Mouse (Mus musculus) midbrain, embryonic 11.5 days (tissue): ENCODE data around the gene Pip4k2a. TPM values are rescaled to one million over a fixed set of nuclear protein-coding genes. Genes with fewer than 3 reads are reported as not detected.

ENCODE experiments used
- ATAC-seq: fragments of 200-750 bp; cut with Nextera tagmentation; 2 replicates; pipeline ENCODE4 v1.8.0; 2017; ENCODE audit warnings: moderate TSS enrichment, moderate library complexity; ENCODE audit not compliant: low FRiP score
- DNase-seq: peaks from one replicate; pipeline ENCODE4 v3.0.0; 2015; ENCODE audit warnings: low spot score; ENCODE audit errors: missing footprints
- H3K27ac ChIP-seq: fragments of 300-500 bp; sonication (generic); 2 replicates; pipeline ENCODE4 v1.5.1; 2014; ENCODE audit warnings: low read depth, low read length
- H3K27me3 ChIP-seq: fragments of 300-500 bp; sonication (generic); 2 replicates; pipeline ENCODE4 v1.6.1; 2014; ENCODE audit warnings: mild to moderate bottlenecking, low read length, moderate library complexity, mixed read lengths; ENCODE audit not compliant: control insufficient read depth, insufficient read depth
- H3K36me3 ChIP-seq: fragments of 300-500 bp; sonication (generic); 2 replicates; pipeline ENCODE4 v1.6.1; 2014; ENCODE audit warnings: mild to moderate bottlenecking, low read length, moderate library complexity, mixed read lengths; ENCODE audit not compliant: control insufficient read depth, insufficient read depth
- H3K4me1 ChIP-seq: fragments of 300-500 bp; sonication (generic); 2 replicates; pipeline ENCODE4 v1.6.1; 2014; ENCODE audit warnings: low read length; ENCODE audit not compliant: control insufficient read depth, insufficient read depth
- H3K4me2 ChIP-seq: fragments of 300-500 bp; sonication (generic); 2 replicates; pipeline ENCODE4 v1.6.1; 2014; ENCODE audit warnings: mild to moderate bottlenecking, moderate library complexity
- H3K4me3 ChIP-seq: fragments of 300-500 bp; sonication (generic); 2 replicates; pipeline ENCODE4 v1.5.1; 2014; ENCODE audit warnings: low read depth, low read length
- H3K9ac ChIP-seq: fragments of 300-500 bp; sonication (generic); 2 replicates; pipeline ENCODE4 v1.6.1; 2014; ENCODE audit warnings: low read length
- H3K9me3 ChIP-seq: fragments of 300-500 bp; sonication (generic); 2 replicates; pipeline ENCODE4 v1.6.1; 2016; ENCODE audit warnings: low read length; ENCODE audit not compliant: control insufficient read depth
- WGBS: fragments of 180-500 bp; shearing (Covaris S2); extraction: QIAGEN DNeasy Blood & Tissue Kit; methylation state at CpG from one replicate; pipeline ENCODE4 v1.1.7; 2014; 5-methylcytosine and 5-hydroxymethylcytosine counted together
- polyA plus RNA-seq: library from polyadenylated mRNA; unstranded; fragments of >200 nt; fragmentation: Nextera tagmentation; extraction: Ambion mirVana; gene quantifications from 2 replicates; pipeline ENCODE4 v1.2.1, GENCODE M21; 2014

Gene Pip4k2a
- polyA plus RNA-seq, 1 experiment from 2014 or later, result 9.7 TPM

GRCm38 (mm10) chr2:18861607-18862158 lies 136.2 kb downstream of the Pip4k2a start:
- Histone ChIP-seq H3K4me1 (peaks cover 5% of the 10 kb centered on the region), H3K36me3 (no peaks in the 10 kb centered on the region), H3K9ac (no peak overlapping the region), H3K4me2 (no peak overlapping the region), H3K9me3 (no peaks in the 10 kb centered on the region), H3K4me3 (no peak overlapping the region), H3K27me3 (no peaks in the 10 kb centered on the region), H3K27ac (no peak overlapping the region)
- DNase-seq (peak; percentile 78), ATAC-seq (no peak)
- WGBS, result 88% methylated on average over 5 of the region's 5 CpGs

DNA sequence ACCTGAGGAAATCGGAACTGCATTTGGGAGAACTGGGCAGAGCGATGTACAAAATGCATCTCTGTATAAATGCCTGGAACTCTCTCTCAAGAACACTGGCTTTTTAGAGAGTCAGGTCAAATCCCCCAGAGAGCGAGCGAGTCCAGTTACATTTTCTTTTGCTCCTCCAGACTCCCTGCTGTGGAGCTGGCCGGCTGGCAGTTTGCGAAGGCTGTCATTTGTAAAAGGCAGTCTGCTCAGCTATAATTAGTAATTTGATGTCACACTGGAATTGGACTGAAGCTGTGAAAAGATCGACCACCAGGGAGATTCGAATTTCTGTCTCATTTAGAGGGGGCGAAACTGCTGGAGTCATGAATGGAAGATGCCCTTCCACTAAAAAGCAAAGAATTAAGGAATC lies 137.2 kb downstream of the Pip4k2a start:
- 21% methylated on average over 9 of the region's 9 CpGs for WGBS
- no peak overlapping the region for H3K4me2 ChIP-seq
- H3K4me1 ChIP-seq, result peaks cover 8% of the 10 kb centered on the region
- ATAC-seq, result no peak
- H3K9me3 ChIP-seq, result no peaks in the 10 kb centered on the region
- no peak overlapping the region for H3K4me3 ChIP-seq
- no peaks in the 10 kb centered on the region for H3K27me3 ChIP-seq
- H3K36me3 ChIP-seq, result no peaks in the 10 kb centered on the region
- H3K27ac ChIP-seq, result no peak overlapping the region
- peak; percentile 80 for DNase-seq
- no peak overlapping the region for H3K9ac ChIP-seq

- ATAC-seq, result no peak
- WGBS, result 89% methylated on average over 3 of the region's 3 CpGs
- H3K4me3 ChIP-seq, result no peak overlapping the region
- H3K9me3 ChIP-seq, result no peaks in the 10 kb centered on the region
- no peak overlapping the region for H3K9ac ChIP-seq
- DNase-seq, result no peak
- no peak overlapping the region for H3K27ac ChIP-seq
- H3K4me1 ChIP-seq, result peaks cover 8% of the 10 kb centered on the region
- no peaks in the 10 kb centered on the region for H3K36me3 ChIP-seq
- no peaks in the 10 kb centered on the region for H3K27me3 ChIP-seq
- H3K4me2 ChIP-seq, result no peak overlapping the region
Measured at GRCm38 (mm10) chr2:18857952-18858351, 140.0 kb downstream of the Pip4k2a start.

DNA sequence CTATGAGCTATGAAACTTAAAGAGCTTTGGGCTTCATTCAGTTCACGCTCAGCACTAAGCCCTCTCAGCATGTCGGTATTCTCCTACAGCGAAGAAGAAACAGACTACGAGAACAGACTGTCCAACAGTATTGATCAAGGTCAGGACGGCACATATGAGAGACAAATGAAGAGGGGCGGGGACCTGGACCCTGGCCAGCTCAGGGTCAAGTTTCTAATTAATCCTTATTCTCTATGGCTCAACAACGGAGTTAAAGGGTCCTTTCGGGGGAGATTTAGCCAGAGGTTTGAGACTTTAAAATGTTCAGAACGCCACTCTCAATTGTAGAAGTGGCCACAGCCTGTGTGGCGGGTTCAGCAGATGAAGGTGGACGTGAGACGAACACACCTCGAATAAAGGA lies 141.5 kb downstream of the Pip4k2a start:
- DNase-seq (peak; percentile 91), ATAC-seq (peak; percentile 46; the same call in 1 of the 2 replicates)
- H3K27ac ChIP-seq, result no peak overlapping the region
- no peaks in the 10 kb centered on the region for H3K9me3 ChIP-seq
- 25% methylated on average over 13 of the region's 13 CpGs for WGBS
- H3K36me3 ChIP-seq, result no peaks in the 10 kb centered on the region
- no peak overlapping the region for H3K4me3 ChIP-seq
- no peak overlapping the region for H3K9ac ChIP-seq
- H3K4me2 ChIP-seq, result no peak overlapping the region
- peaks cover 8% of the 10 kb centered on the region for H3K4me1 ChIP-seq
- H3K27me3 ChIP-seq, result no peaks in the 10 kb centered on the region

GRCm38 (mm10) chr2:18855246-18855645 lies 142.7 kb downstream of the Pip4k2a start:
- Histone ChIP-seq H3K4me1 (peaks cover 3% of the 10 kb centered on the region), H3K9ac (no peak overlapping the region), H3K4me3 (no peak overlapping the region), H3K4me2 (no peak overlapping the region), H3K27me3 (no peaks in the 10 kb centered on the region), H3K27ac (no peak overlapping the region), H3K36me3 (no peaks in the 10 kb centered on the region), H3K9me3 (no peaks in the 10 kb centered on the region)
- peak; percentile 80 for DNase-seq
- 75% methylated on average over 8 of the region's 8 CpGs for WGBS
- no peak for ATAC-seq

- ATAC-seq, result no peak
- no peak overlapping the region for H3K9ac ChIP-seq
Measured at GRCm38 (mm10) chr2:18853345-18853744, 144.6 kb downstream of the Pip4k2a start.

GRCm38 (mm10) chr2:18850657-18851056 lies 147.3 kb downstream of the Pip4k2a start:
- Histone ChIP-seq H3K27me3 (no peaks in the 10 kb centered on the region), H3K4me1 (no peaks in the 10 kb centered on the region), H3K4me2 (no peak overlapping the region), H3K27ac (no peak overlapping the region), H3K36me3 (no peaks in the 10 kb centered on the region), H3K4me3 (no peak overlapping the region), H3K9ac (no peak overlapping the region), H3K9me3 (no peaks in the 10 kb centered on the region)
- ATAC-seq (no peak), DNase-seq (peak; percentile 78)
- 62% methylated on average over 8 of the region's 8 CpGs for WGBS

More at GRCm38 (mm10) chr2:18853345-18853744, 144.6 kb downstream of the Pip4k2a start:
- Histone ChIP-seq H3K27ac (no peak overlapping the region), H3K36me3 (no peaks in the 10 kb centered on the region), H3K4me2 (no peak overlapping the region), H3K27me3 (no peaks in the 10 kb centered on the region), H3K9me3 (no peaks in the 10 kb centered on the region), H3K4me1 (peaks cover 3% of the 10 kb centered on the region), H3K4me3 (no peak overlapping the region)
- DNase-seq, result peak; percentile 62
- WGBS, result 94% methylated on average over 5 of the region's 5 CpGs

DNA sequence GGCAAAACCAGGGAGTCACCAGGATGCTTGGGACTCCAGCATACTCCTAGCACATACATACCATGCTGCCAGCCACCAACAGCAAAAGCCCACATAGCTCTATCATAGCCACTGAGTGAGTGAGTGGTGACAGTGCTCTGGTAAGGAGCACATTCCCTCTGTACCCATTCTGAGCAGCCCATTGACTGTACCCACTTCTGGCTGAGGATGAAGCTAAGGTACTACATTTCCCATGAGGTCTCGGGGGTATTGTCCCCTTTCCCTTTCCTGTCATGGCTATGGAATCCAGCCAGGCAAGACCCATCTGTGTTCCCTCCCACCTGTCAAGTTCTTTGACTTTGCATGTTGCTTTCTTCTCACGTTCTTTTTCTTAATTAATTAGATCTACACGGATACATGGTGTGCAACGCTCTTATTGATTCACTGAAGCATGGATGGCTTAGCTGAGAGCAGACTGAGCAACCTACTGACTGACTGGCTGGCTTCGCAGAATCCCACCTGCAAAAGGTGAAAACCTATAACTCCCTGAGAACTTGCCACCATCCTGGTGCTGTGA lies 149.8 kb downstream of the Pip4k2a start:
- 82% methylated on average over 5 of the region's 5 CpGs for WGBS
- DNase-seq, result peak; percentile 28
- no peaks in the 10 kb centered on the region for H3K27me3 ChIP-seq
- H3K36me3 ChIP-seq, result no peaks in the 10 kb centered on the region
- H3K9ac ChIP-seq, result no peak overlapping the region
- no peak overlapping the region for H3K4me2 ChIP-seq
- H3K4me1 ChIP-seq, result no peaks in the 10 kb centered on the region
- H3K27ac ChIP-seq, result no peak overlapping the region
- H3K4me3 ChIP-seq, result no peak overlapping the region
- H3K9me3 ChIP-seq, result no peaks in the 10 kb centered on the region
- no peak for ATAC-seq

DNA sequence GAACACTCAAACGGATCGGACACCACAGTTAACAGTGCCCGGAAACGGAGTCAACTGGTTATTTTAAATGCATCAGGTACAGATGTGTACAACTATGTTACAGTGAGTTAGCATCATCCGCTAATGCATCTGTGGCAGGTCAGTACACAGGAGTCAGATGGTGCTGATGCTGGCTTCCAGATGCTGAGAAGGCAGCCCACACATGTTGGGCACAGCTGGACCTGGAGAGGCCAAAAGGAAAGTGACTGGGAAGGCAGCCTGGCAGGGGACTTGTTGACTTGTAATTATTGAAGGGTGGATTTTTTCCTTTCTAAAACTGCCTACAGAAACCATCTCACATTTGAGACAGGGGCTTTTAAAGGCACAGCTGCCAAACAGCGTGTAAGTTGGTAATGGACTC lies 155.4 kb downstream of the Pip4k2a start:
- no peaks in the 10 kb centered on the region for H3K4me1 ChIP-seq
- WGBS, result 90% methylated on average over 6 of the region's 6 CpGs
- DNase-seq, result no peak
- no peak overlapping the region for H3K27ac ChIP-seq
- no peaks in the 10 kb centered on the region for H3K27me3 ChIP-seq
- no peaks in the 10 kb centered on the region for H3K9me3 ChIP-seq
- H3K36me3 ChIP-seq, result no peaks in the 10 kb centered on the region
- no peak overlapping the region for H3K4me3 ChIP-seq
- ATAC-seq, result no peak
- no peak overlapping the region for H3K9ac ChIP-seq
- no peak overlapping the region for H3K4me2 ChIP-seq
